ENCODE assay signal across 8 mouse cellular contexts in genomic region chr9:77379625-77380024, GRCm38 (mm10). TPM values are rescaled to one million over a fixed set of nuclear protein-coding genes. Genes with fewer than 3 reads are reported as not detected.
DNase-seq lines count a peak whose midpoint lies in the region; ATAC-seq and TF ChIP-seq lines count a peak whose summit lies in the region.

No protein-coding gene starts in this region.

- H3K4me3 ChIP-seq in kidney, adult 2 months (ENCODE audit: insufficient read depth, low read depth, low read length), result no peak overlapping the region
- no peak overlapping the region for H3K4me3 ChIP-seq in kidney, embryonic 16.5 days (ENCODE audit: low read length)
- no peak overlapping the region for H3K4me3 ChIP-seq in cortical plate, adult 2 months (ENCODE audit: insufficient read depth, low read length)

- H3K9ac ChIP-seq in kidney, embryonic 16.5 days (replicated peaks; ENCODE audit: low read length), result no peak overlapping the region

- H3K27ac ChIP-seq in kidney, adult 2 months (ENCODE audit: insufficient read depth, low read depth, low read length), result no peak overlapping the region
- H3K27ac ChIP-seq in kidney, embryonic 16.5 days (ENCODE audit: low read length), result no peak overlapping the region
- H3K27ac ChIP-seq in cortical plate, adult 2 months (ENCODE audit: insufficient read depth, low read length), result no peak overlapping the region

- H3K4me1 ChIP-seq in kidney, adult 2 months (ENCODE audit: control insufficient read depth, insufficient read depth, low read length), result no peaks in the 10 kb centered on the region; the same call in 1 of the 2 replicates
- peaks cover 6% of the 10 kb centered on the region; the same call in 1 of the 2 replicates for H3K4me1 ChIP-seq in kidney, embryonic 16.5 days (ENCODE audit: insufficient read depth, low read length)
- H3K4me1 ChIP-seq in cortical plate, adult 2 months (ENCODE audit: control insufficient read depth, insufficient read depth, low read length), result no peaks in the 10 kb centered on the region

- H3K4me2 ChIP-seq in kidney, embryonic 16.5 days (replicated peaks; ENCODE audit: low read depth, low read length), result no peak overlapping the region

- intact Hi-C loops in heart, postnatal 10 days (cut with DNase I), result loop anchor here (2.0 to 10.0 kb wide), 4 partner anchors 215 to 1105 kb away; no protein-coding TSS in a partner anchor
- intact Hi-C loops in left cerebral cortex, postnatal 36 days (cut with DNase I), result loop anchor here (2.0 to 5.0 kb wide), 3 partner anchors 387 to 1109 kb away; no protein-coding TSS in a partner anchor

- ATAC-seq in kidney, embryonic 16.5 days (ENCODE audit: low FRiP score, low TSS enrichment), result no peak

- H3K36me3 ChIP-seq in kidney, adult 2 months (ENCODE audit: control insufficient read depth, insufficient read depth, low read length), result no peaks in the 10 kb centered on the region
- H3K36me3 ChIP-seq in kidney, embryonic 16.5 days (ENCODE audit: insufficient read depth, low read length), result no peaks in the 10 kb centered on the region

- 41% methylated on average over 5 of the region's 5 CpGs for WGBS in kidney, adult 2 months
- 57% methylated on average over 5 of the region's 5 CpGs for WGBS in kidney, embryonic 16.5 days

- no peak for TF ChIP-seq POLR2A in kidney, adult 2 months (IDR thresholded peaks at IDR 0.05; ENCODE audit: low read depth, low read length)
- TF ChIP-seq POLR2A in cortical plate, adult 2 months (IDR thresholded peaks at IDR 0.05; ENCODE audit: extremely low read depth, insufficient read depth, low read length), result no peak

- no peaks in the 10 kb centered on the region for H3K9me3 ChIP-seq in kidney, embryonic 16.5 days (ENCODE audit: low read length)

- peak; percentile 62 for DNase-seq in kidney, adult 2 months
- peak; percentile 50 for DNase-seq in T-cell, adult 2 months (ENCODE audit: low spot score)
- DNase-seq in heart, postnatal 10 days, result peak; percentile 63 to 77
- DNase-seq in left cerebral cortex, postnatal 36 days (ENCODE audit: low spot score in 2 of 2), result peak; percentile 62 to 63
- peak; percentile 13 for DNase-seq in retina, adult 2 months (ENCODE audit: low read depth, low spot score)
- peak; percentile 34 to 57 for DNase-seq in urinary bladder, adult 18-20 months (ENCODE audit: low spot score in 2 of 2)

- no peaks in the 10 kb centered on the region for H3K27me3 ChIP-seq in kidney, adult 2 months (replicated peaks; ENCODE audit: control insufficient read depth, insufficient read depth, low read length)
- H3K27me3 ChIP-seq in kidney, embryonic 16.5 days (ENCODE audit: insufficient read depth, low read length), result no peaks in the 10 kb centered on the region

- peak; percentile 66 for TF ChIP-seq CTCF in kidney, adult 2 months (conservative IDR thresholded peaks at IDR 0.05; ENCODE audit: insufficient read depth, insufficient read length, low read depth, low read length)
- TF ChIP-seq CTCF in cortical plate, adult 2 months (IDR thresholded peaks at IDR 0.05; ENCODE audit: extremely low read depth, insufficient read depth, low read length), result peak; percentile 75

RNA-seq across cellular contexts. Expression of gene Mlip, which starts 26.9 kb away (rescaled TPM):
- 0.08 and 0.55 TPM in 2 replicates for polyA plus RNA-seq in kidney, adult 2 months (2012; rRNA removed)
- polyA plus RNA-seq in kidney, embryonic 16.5 days (2015; fragmentation: Nextera tagmentation; extraction: Ambion mirVana), result 0.31 and 0.41 TPM in 2 replicates
- 82.2 and 86.5 TPM in 2 replicates for polyA plus RNA-seq in cortical plate, adult 2 months (2012; rRNA removed)
- total RNA-seq in heart, postnatal 10 days (2021), result 100 to 1,000 TPM; 154 TPM
- total RNA-seq in left cerebral cortex, postnatal 36 days (2021), result 100 to 1,000 TPM; 117 to 119 TPM

Comparison
In these comparisons a context has a peak if more than half of its experiments do, and no peak if none do; other contexts are left out.
1. DNase-seq: peak in every context shown above with its lines; median percentile 70 in heart, postnatal 10 days; 62 in left cerebral cortex, postnatal 36 days; 62 in kidney, adult 2 months; 50 in T-cell, adult 2 months; 46 in urinary bladder, adult 18-20 months; 13 in retina, adult 2 months.
2. RNA of gene Mlip, which starts 26.9 kb away (polyA plus RNA-seq): 82.2 to 86.5 TPM in cortical plate, adult 2 months; 0.08 to 0.55 TPM in kidney, adult 2 months and 0.31 to 0.41 TPM in kidney, embryonic 16.5 days; every median in the first group is over 10 times any median in the second.